In the genomic region with DNA sequence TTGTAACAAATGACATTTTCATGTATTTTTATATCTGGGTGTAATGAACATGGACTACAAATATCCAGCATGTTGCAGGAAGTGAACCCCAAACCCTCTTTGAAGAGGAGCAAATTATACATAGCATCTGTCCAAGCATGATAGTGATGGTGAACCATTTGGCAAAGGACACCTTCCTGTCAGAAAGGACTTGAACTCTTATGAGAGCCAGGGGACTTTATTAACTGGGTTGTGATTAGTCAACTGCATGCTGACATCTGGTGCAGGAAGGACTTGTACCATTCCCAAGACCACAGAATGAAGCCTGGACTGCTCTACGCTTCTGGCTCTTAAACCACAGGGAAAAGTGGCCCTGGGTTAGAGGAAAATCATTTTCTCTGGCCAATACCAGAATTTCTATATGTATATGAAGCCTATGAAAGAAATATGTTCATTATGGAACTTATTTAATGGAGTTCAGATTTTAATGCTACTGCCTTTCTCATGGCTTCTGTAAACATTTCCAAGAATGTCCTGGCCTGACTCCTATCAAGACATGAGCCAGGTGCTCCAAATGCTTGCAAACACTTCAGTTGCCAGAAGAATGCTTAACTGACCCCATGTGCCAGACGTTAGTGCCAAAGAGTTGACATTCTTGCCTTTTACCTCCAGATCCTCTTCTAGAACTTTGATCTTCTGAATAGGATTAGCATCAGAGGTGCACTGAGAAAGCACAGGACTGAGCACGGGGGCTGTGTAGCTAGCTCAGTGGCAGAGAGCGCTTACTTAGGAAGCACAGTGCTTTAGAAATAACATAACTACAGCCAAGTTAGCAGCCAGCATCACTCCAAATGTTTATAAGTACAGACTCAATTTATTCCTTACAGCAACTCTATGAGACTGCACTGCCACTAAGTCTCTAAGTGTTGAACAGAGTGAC, we compare ENCODE assay signal across 32 mouse cellular contexts.
A peak's percentile ranks its signal among the peaks of the same experiment; 100 is the strongest.
DNase-seq lines count a peak whose midpoint lies in the region; ATAC-seq lines count a peak whose summit lies in the region.
"Had no signal": no experiment of that assay in that cellular context is flagged by ENCODE, and none has a peak within 500 bp of the region (broad histone marks: within the 10 kb centered on the region; RNA-seq: fewer than 3 reads in every experiment).

No protein-coding gene starts in this region.

- ATAC-seq in lung, embryonic 15.5 days (ENCODE audit: borderline replicate concordance, extremely low read depth, low FRiP score, low TSS enrichment): peak; percentile 71; the same call in 1 of the 2 replicates
- no peak for ATAC-seq in frontal cortex, adult (ENCODE audit: low TSS enrichment)
- ATAC-seq in erythroid progenitor cell, adult 5-6 weeks (replicated peaks; ENCODE audit: low FRiP score, poor library complexity, severe bottlenecking): no peak
- ATAC-seq: forebrain, embryonic 13.5 days; intestine, embryonic 16.5 days; midbrain, embryonic 16.5 days had no signal

- H3K4me1 ChIP-seq in lung, embryonic 15.5 days: peaks cover 8% of the 10 kb centered on the region; the same call in 1 of the 2 replicates
- H3K4me1 ChIP-seq: embryonic facial prominence, embryonic 10.5 days; embryonic facial prominence, embryonic 15.5 days; hindbrain, embryonic 13.5 days; limb, embryonic 12.5 days; liver, embryonic 15.5 days had no signal

- H3K4me3 ChIP-seq in lung, embryonic 15.5 days: no peak overlapping the region
- H3K4me3 ChIP-seq: embryonic facial prominence, embryonic 10.5 days; embryonic facial prominence, embryonic 15.5 days; forebrain, embryonic 13.5 days; gastrocnemius, adult 2 months; hindbrain, embryonic 13.5 days; layer of hippocampus, adult 2 months; left cerebral cortex, adult 2 months; limb, embryonic 12.5 days; liver, embryonic 15.5 days had no signal

- 23% methylated on average over 4 of the region's 4 CpGs for WGBS in lung, embryonic 15.5 days

- H3K36me3 ChIP-seq in lung, embryonic 15.5 days: no peaks in the 10 kb centered on the region
- H3K36me3 ChIP-seq: embryonic facial prominence, embryonic 10.5 days; embryonic facial prominence, embryonic 15.5 days; hindbrain, embryonic 13.5 days; limb, embryonic 12.5 days; liver, embryonic 15.5 days had no signal

- no peaks in the 10 kb centered on the region for H3K27me3 ChIP-seq in lung, embryonic 15.5 days
- H3K27me3 ChIP-seq: embryonic facial prominence, embryonic 15.5 days; forebrain, embryonic 13.5 days; hindbrain, embryonic 13.5 days; limb, embryonic 12.5 days; liver, embryonic 15.5 days had no signal

- H3K9ac ChIP-seq in lung, embryonic 15.5 days: no peak overlapping the region
- H3K9ac ChIP-seq: embryonic facial prominence, embryonic 15.5 days; forebrain, embryonic 13.5 days; hindbrain, embryonic 13.5 days; limb, embryonic 12.5 days; liver, embryonic 15.5 days had no signal

- no peaks in the 10 kb centered on the region for H3K9me3 ChIP-seq in lung, embryonic 15.5 days
- H3K9me3 ChIP-seq: embryonic facial prominence, embryonic 10.5 days; embryonic facial prominence, embryonic 15.5 days; forebrain, embryonic 13.5 days; hindbrain, embryonic 13.5 days; limb, embryonic 12.5 days; liver, embryonic 15.5 days had no signal

- H3K4me2 ChIP-seq in lung, embryonic 15.5 days: no peak overlapping the region; the same call in 1 of the 2 replicates
- H3K4me2 ChIP-seq: embryonic facial prominence, embryonic 15.5 days; forebrain, embryonic 13.5 days; heart, embryonic 11.5 days; hindbrain, embryonic 13.5 days; limb, embryonic 12.5 days; liver, embryonic 15.5 days; midbrain, embryonic 11.5 days had no signal

- DNase-seq in cerebellum, postnatal 10 days: peak; percentile 66 to 70
- no peak for DNase-seq in cerebellum, adult 11 months
- DNase-seq in lung, adult 18-20 months: peak; percentile 70 to 76
- DNase-seq in lung, postnatal 25 days (ENCODE audit: low spot score): peak; percentile 79
- no peak for DNase-seq in thymus, postnatal 4 days
- DNase-seq: adrenal gland, adult 2 months; adrenal gland, postnatal 36 days; B cell, adult 2 months; gastrocnemius, adult 2 months; gastrocnemius, postnatal 36 days; heart, adult 18-20 months; heart, postnatal 4 days; kidney, postnatal 25 days; right cerebral cortex, adult 18-20 months; right cerebral cortex, postnatal 4 days; thymus, adult 2 months; thymus, postnatal 36 days had no signal

- peak overlapping the region; percentile 22; the same call in 1 of the 2 replicates for H3K27ac ChIP-seq in lung, embryonic 15.5 days
- H3K27ac ChIP-seq: embryonic facial prominence, embryonic 10.5 days; embryonic facial prominence, embryonic 15.5 days; forebrain, embryonic 13.5 days; gastrocnemius, adult 2 months; hindbrain, embryonic 13.5 days; layer of hippocampus, adult 2 months; left cerebral cortex, adult 2 months; limb, embryonic 12.5 days; liver, embryonic 15.5 days had no signal

Comparison
In these comparisons a context has a peak if more than half of its experiments do, and no peak if none do; other contexts are left out.
1. DNase-seq: peak in cerebellum, postnatal 10 days (2 of 2), lung, adult 18-20 months (2 of 2) and lung, postnatal 25 days (single experiment); none in cerebellum, adult 11 months (single experiment) and thymus, postnatal 4 days (single experiment).